Mouse (Mus musculus) neural tube, embryonic 12.5 days (tissue): ENCODE data around the gene Ankrd26. TPM values are rescaled to one million over a fixed set of nuclear protein-coding genes. Genes with fewer than 3 reads are reported as not detected.
A peak's percentile ranks its signal among the peaks of the same experiment; 100 is the strongest.
"Not testable (repeated sequence)": the region's sequence is repeated elsewhere in the genome, so short reads cannot be mapped to it uniquely, and the experiment has no call there.

Experiments used
- ATAC-seq: fragments of 200-750 bp; cut with Nextera tagmentation; 2 replicates; pipeline ENCODE4 v1.8.0; 2017; ENCODE audit warnings: low read depth, mild to moderate bottlenecking, moderate TSS enrichment, moderate library complexity; ENCODE audit not compliant: low FRiP score
- H3K27ac ChIP-seq: fragments of 300-500 bp; sonication (generic); 2 replicates; pipeline ENCODE4 v1.5.1; 2016
- H3K27me3 ChIP-seq: fragments of 300-500 bp; sonication (generic); replicated peaks from 2 replicates; pipeline ENCODE4 v1.6.1; 2016; ENCODE audit warnings: mild to moderate bottlenecking
- H3K36me3 ChIP-seq: fragments of 300-500 bp; sonication (generic); 2 replicates; pipeline ENCODE4 v1.6.1; 2016; ENCODE audit warnings: mild to moderate bottlenecking
- H3K4me1 ChIP-seq: fragments of 300-500 bp; sonication (generic); 2 replicates; pipeline ENCODE4 v1.6.1; 2016
- H3K4me2 ChIP-seq: fragments of 300-500 bp; sonication (generic); replicated peaks from 2 replicates; pipeline ENCODE4 v1.6.1; 2016; ENCODE audit warnings: mild to moderate bottlenecking
- H3K4me3 ChIP-seq: fragments of 300-500 bp; sonication (generic); 2 replicates; pipeline ENCODE4 v1.5.1; 2016
- H3K9ac ChIP-seq: fragments of 300-500 bp; sonication (generic); 2 replicates; pipeline ENCODE4 v1.6.1; 2016; ENCODE audit warnings: mild to moderate bottlenecking
- H3K9me3 ChIP-seq: fragments of 300-500 bp; sonication (generic); 2 replicates; pipeline ENCODE4 v1.6.1; 2016; ENCODE audit warnings: mild to moderate bottlenecking
- WGBS: fragments of 180-500 bp; shearing (Covaris S2); methylation state at CpG from one replicate; pipeline ENCODE4 v1.1.7; 2016; 5-methylcytosine and 5-hydroxymethylcytosine counted together
- polyA plus RNA-seq: library from polyadenylated mRNA; unstranded; fragments of >200 nt; fragmentation: Nextera tagmentation; extraction: Ambion mirVana; gene quantifications from 2 replicates; pipeline ENCODE4 v1.2.1, GENCODE M21; 2016

Gene Ankrd26
- polyA plus RNA-seq, 1 experiment from 2014 or later: 17.1 TPM

GRCm38 (mm10) chr6:118567816-118568215 is 5.8 kb upstream of the Ankrd26 start:
- Histone ChIP-seq H3K4me3 (no peak overlapping the region), H3K27ac (no peak overlapping the region), H3K27me3 (no peaks in the 10 kb centered on the region), H3K4me1 (no peaks in the 10 kb centered on the region), H3K9me3 (no peaks in the 10 kb centered on the region), H3K36me3 (no peaks in the 10 kb centered on the region), H3K4me2 (no peak overlapping the region), H3K9ac (no peak overlapping the region)
- no peak for ATAC-seq
- 98% methylated on average over 3 of the region's 3 CpGs for WGBS

- WGBS: 85% methylated on average over 8 of the region's 8 CpGs
- H3K9ac ChIP-seq: peak overlapping the region; percentile 77
- peaks cover 12% of the 10 kb centered on the region for H3K4me1 ChIP-seq
- H3K27ac ChIP-seq: no peak overlapping the region
- ATAC-seq: no peak
- H3K4me3 ChIP-seq: peak overlapping the region; percentile 67
- H3K9me3 ChIP-seq: no peaks in the 10 kb centered on the region
- H3K27me3 ChIP-seq: no peaks in the 10 kb centered on the region
- H3K4me2 ChIP-seq: peak overlapping the region; percentile 78
- peaks cover 20% of the 10 kb centered on the region for H3K36me3 ChIP-seq
Measured at GRCm38 (mm10) chr6:118561225-118561624, 801 bp downstream of the Ankrd26 start.

- Histone ChIP-seq H3K4me1 (no peaks in the 10 kb centered on the region), H3K36me3 (peaks cover 59% of the 10 kb centered on the region), H3K27ac (no peak overlapping the region), H3K4me2 (no peak overlapping the region), H3K9me3 (no peaks in the 10 kb centered on the region), H3K9ac (no peak overlapping the region), H3K4me3 (no peak overlapping the region), H3K27me3 (no peaks in the 10 kb centered on the region)
- 94% methylated on average over 4 of the region's 4 CpGs for WGBS
- ATAC-seq: no peak
Measured at GRCm38 (mm10) chr6:118538627-118539026, 23.4 kb downstream of the Ankrd26 start.

GRCm38 (mm10) chr6:118537201-118537600 is 24.8 kb downstream of the Ankrd26 start:
- H3K4me2 ChIP-seq, H3K9me3 ChIP-seq, H3K4me3 ChIP-seq, H3K4me1 ChIP-seq, H3K9ac ChIP-seq, H3K27ac ChIP-seq, H3K27me3 ChIP-seq, ATAC-seq: not testable (repeated sequence)
- peaks cover 52% of the 10 kb centered on the region for H3K36me3 ChIP-seq

GRCm38 (mm10) chr6:118535321-118535720 is 26.7 kb downstream of the Ankrd26 start:
- no peak for ATAC-seq
- no peak overlapping the region for H3K4me3 ChIP-seq
- no peak overlapping the region for H3K9ac ChIP-seq
- no peaks in the 10 kb centered on the region for H3K4me1 ChIP-seq
- WGBS: 92% methylated on average over 10 of the region's 10 CpGs
- no peak overlapping the region for H3K4me2 ChIP-seq
- H3K36me3 ChIP-seq: peaks cover 61% of the 10 kb centered on the region
- no peak overlapping the region for H3K27ac ChIP-seq
- no peaks in the 10 kb centered on the region for H3K27me3 ChIP-seq
- H3K9me3 ChIP-seq: no peaks in the 10 kb centered on the region

- Histone ChIP-seq H3K27me3 (no peaks in the 10 kb centered on the region), H3K4me1 (no peaks in the 10 kb centered on the region), H3K27ac (no peak overlapping the region), H3K9me3 (no peaks in the 10 kb centered on the region), H3K9ac (no peak overlapping the region), H3K4me3 (no peak overlapping the region), H3K4me2 (no peak overlapping the region), H3K36me3 (peaks cover 58% of the 10 kb centered on the region)
- ATAC-seq: no peak
- WGBS: 87% methylated on average over 9 of the region's 9 CpGs
Measured at GRCm38 (mm10) chr6:118533381-118533780, 28.6 kb downstream of the Ankrd26 start.

GRCm38 (mm10) chr6:118520668-118521067 is 41.4 kb downstream of the Ankrd26 start:
- Histone ChIP-seq H3K4me3 (no peak overlapping the region), H3K4me2 (no peak overlapping the region), H3K27ac (no peak overlapping the region), H3K27me3 (no peaks in the 10 kb centered on the region), H3K9me3 (no peaks in the 10 kb centered on the region), H3K9ac (no peak overlapping the region), H3K36me3 (peaks cover 71% of the 10 kb centered on the region), H3K4me1 (no peaks in the 10 kb centered on the region)
- WGBS: 91% methylated on average over 7 of the region's 7 CpGs
- no peak for ATAC-seq

GRCm38 (mm10) chr6:118513335-118514012 is 48.6 kb downstream of the Ankrd26 start:
- Histone ChIP-seq H3K27ac (no peak overlapping the region), H3K4me1 (no peaks in the 10 kb centered on the region), H3K4me2 (no peak overlapping the region), H3K27me3 (no peaks in the 10 kb centered on the region), H3K36me3 (peaks cover 64% of the 10 kb centered on the region), H3K9ac (no peak overlapping the region), H3K4me3 (no peak overlapping the region), H3K9me3 (no peaks in the 10 kb centered on the region)
- ATAC-seq: no peak
- WGBS: 93% methylated on average over 12 of the region's 12 CpGs

GRCm38 (mm10) chr6:118499010-118499409 is 63.0 kb downstream of the Ankrd26 start:
- ATAC-seq: no peak
- WGBS: 90% methylated on average over 7 of the region's 7 CpGs
- H3K4me3 ChIP-seq: no peak overlapping the region
- no peaks in the 10 kb centered on the region for H3K9me3 ChIP-seq
- no peak overlapping the region for H3K27ac ChIP-seq
- H3K4me2 ChIP-seq: no peak overlapping the region
- H3K27me3 ChIP-seq: no peaks in the 10 kb centered on the region
- peaks cover 20% of the 10 kb centered on the region; the same call in 1 of the 2 replicates for H3K36me3 ChIP-seq
- H3K4me1 ChIP-seq: no peaks in the 10 kb centered on the region
- H3K9ac ChIP-seq: no peak overlapping the region

GRCm38 (mm10) chr6:118482125-118482524 is 79.9 kb downstream of the Ankrd26 start:
- Histone ChIP-seq H3K9me3 (no peaks in the 10 kb centered on the region), H3K4me1 (peaks cover 3% of the 10 kb centered on the region; the same call in 1 of the 2 replicates), H3K4me2 (no peak overlapping the region), H3K36me3 (no peaks in the 10 kb centered on the region), H3K9ac (no peak overlapping the region), H3K27ac (no peak overlapping the region), H3K27me3 (peaks cover 10% of the 10 kb centered on the region), H3K4me3 (no peak overlapping the region)
- no peak for ATAC-seq
- WGBS: 77% methylated on average over 1 of the region's 1 CpGs

- WGBS: under 1% methylated on average over 46 of the region's 57 CpGs
- peaks cover 10% of the 10 kb centered on the region for H3K27me3 ChIP-seq
- peak within 1 kb of the TSS; percentile 43; the same call in 1 of the 2 replicates for H3K27ac ChIP-seq
- peaks cover 6% of the 10 kb centered on the region; the same call in 1 of the 2 replicates for H3K4me1 ChIP-seq
- peak within 1 kb of the TSS; percentile 73 for H3K9ac ChIP-seq
- no peaks in the 10 kb centered on the region for H3K9me3 ChIP-seq
- H3K4me3 ChIP-seq: peak within 1 kb of the TSS; percentile 59
- H3K36me3 ChIP-seq: no peaks in the 10 kb centered on the region
- peak within 1 kb of the TSS; percentile 78 for H3K4me2 ChIP-seq
- peak; percentile 86 for ATAC-seq
Measured at GRCm38 (mm10) chr6:118478957-118479708, 82.9 kb downstream of the Ankrd26 start, which contains the start of gene Zfp9. TSS of gene Zfp9 (minus strand) at chr6:118479320.

- Histone ChIP-seq H3K4me1 (peaks cover 6% of the 10 kb centered on the region; the same call in 1 of the 2 replicates), H3K4me3 (peak overlapping the region; percentile 59), H3K9me3 (no peaks in the 10 kb centered on the region), H3K27ac (no peak overlapping the region), H3K27me3 (peaks cover 10% of the 10 kb centered on the region), H3K36me3 (no peaks in the 10 kb centered on the region), H3K4me2 (peak overlapping the region; percentile 78), H3K9ac (peak overlapping the region; percentile 73)
- ATAC-seq: peak; percentile 35; the same call in 1 of the 2 replicates
- 17% methylated on average over 10 of the region's 10 CpGs for WGBS
Measured at GRCm38 (mm10) chr6:118477875-118478785, 83.9 kb downstream of the Ankrd26 start.
